Mouse (Mus musculus) small intestine, adult 2 months (tissue): Measurements from ENCODE around the gene Lrrc9. TPM values are rescaled to one million over a fixed set of nuclear protein-coding genes. Genes with fewer than 3 reads are reported as not detected.
A peak's percentile ranks its signal among the peaks of the same experiment; 100 is the strongest.

ENCODE experiments used
- H3K27ac ChIP-seq: fragments of 200-500 bp; 2 replicates; pipeline ENCODE4 v1.5.1; 2012; ENCODE audit warnings: low read depth, low read length, control low read depth, inconsistent platforms; ENCODE audit not compliant: insufficient read depth
- H3K27me3 ChIP-seq: fragments of 200-500 bp; 2 replicates; pipeline ENCODE4 v1.6.1; 2012; ENCODE audit warnings: mild to moderate bottlenecking, moderate library complexity, low read length, inconsistent platforms; ENCODE audit not compliant: control insufficient read depth, insufficient read depth
- H3K36me3 ChIP-seq: fragments of 200-500 bp; 2 replicates; pipeline ENCODE4 v1.6.1; 2012; ENCODE audit warnings: mild to moderate bottlenecking, low read length, control low read depth, inconsistent platforms; ENCODE audit not compliant: control insufficient read depth, insufficient read depth
- H3K4me1 ChIP-seq: fragments of 200-500 bp; 2 replicates; pipeline ENCODE4 v1.6.1; 2012; ENCODE audit warnings: low read length, inconsistent platforms, mixed read lengths; ENCODE audit not compliant: control insufficient read depth, insufficient read depth, insufficient read length
- H3K4me3 ChIP-seq: fragments of 200-500 bp; 2 replicates; pipeline ENCODE4 v1.5.1; 2012; ENCODE audit warnings: low read depth, mild to moderate bottlenecking, control low read depth, inconsistent platforms, low read length, moderate library complexity
- CTCF ChIP-seq: fragments of 200-500 bp; IDR thresholded peaks from 2 replicates; pipeline ENCODE4 v1.5.1; 2012; ENCODE audit warnings: low read depth, mild to moderate bottlenecking, control low read depth, inconsistent platforms, low read length, moderate library complexity, mixed read lengths; ENCODE audit not compliant: insufficient replicate concordance, insufficient read length; ENCODE audit errors: extremely low read depth
- POLR2A ChIP-seq: fragments of 200-500 bp; IDR thresholded peaks from 2 replicates; pipeline ENCODE4 v1.6.1; 2012; ENCODE audit warnings: low read depth, mild to moderate bottlenecking, control low read depth, inconsistent platforms, low read length, moderate library complexity
- WGBS: fragments of 180-500 bp; shearing (Covaris S2); methylation state at CpG from one replicate; pipeline ENCODE4 v1.1.7; 2018; 5-methylcytosine and 5-hydroxymethylcytosine counted together
- polyA plus RNA-seq: library from polyadenylated mRNA; depleted of rRNA; stranded (reverse); fragments of >200 nt; gene quantifications from 2 replicates; pipeline ENCODE4 v1.2.3, GENCODE M21; 2012

Lrrc9 gene
- polyA plus RNA-seq, 1 experiment: 0.09 TPM

GRCm38 (mm10) chr12:72509606-72510005 is 67.9 kb downstream of the Lrrc9 start:
- H3K27ac ChIP-seq: no peak overlapping the region
- no peaks in the 10 kb centered on the region for H3K36me3 ChIP-seq
- H3K4me1 ChIP-seq: no peaks in the 10 kb centered on the region
- no peak for TF ChIP-seq POLR2A
- TF ChIP-seq CTCF: no peak
- H3K27me3 ChIP-seq: no peaks in the 10 kb centered on the region
- WGBS: 85% methylated on average over 7 of the region's 7 CpGs
- no peak overlapping the region for H3K4me3 ChIP-seq

GRCm38 (mm10) chr12:72515446-72515845 is 73.8 kb downstream of the Lrrc9 start:
- Histone ChIP-seq H3K36me3 (no peaks in the 10 kb centered on the region), H3K4me3 (no peak overlapping the region), H3K27me3 (no peaks in the 10 kb centered on the region), H3K4me1 (no peaks in the 10 kb centered on the region), H3K27ac (no peak overlapping the region)
- 55% methylated on average over 3 of the region's 3 CpGs for WGBS
- no peak for TF ChIP-seq CTCF
- no peak for TF ChIP-seq POLR2A

DNA sequence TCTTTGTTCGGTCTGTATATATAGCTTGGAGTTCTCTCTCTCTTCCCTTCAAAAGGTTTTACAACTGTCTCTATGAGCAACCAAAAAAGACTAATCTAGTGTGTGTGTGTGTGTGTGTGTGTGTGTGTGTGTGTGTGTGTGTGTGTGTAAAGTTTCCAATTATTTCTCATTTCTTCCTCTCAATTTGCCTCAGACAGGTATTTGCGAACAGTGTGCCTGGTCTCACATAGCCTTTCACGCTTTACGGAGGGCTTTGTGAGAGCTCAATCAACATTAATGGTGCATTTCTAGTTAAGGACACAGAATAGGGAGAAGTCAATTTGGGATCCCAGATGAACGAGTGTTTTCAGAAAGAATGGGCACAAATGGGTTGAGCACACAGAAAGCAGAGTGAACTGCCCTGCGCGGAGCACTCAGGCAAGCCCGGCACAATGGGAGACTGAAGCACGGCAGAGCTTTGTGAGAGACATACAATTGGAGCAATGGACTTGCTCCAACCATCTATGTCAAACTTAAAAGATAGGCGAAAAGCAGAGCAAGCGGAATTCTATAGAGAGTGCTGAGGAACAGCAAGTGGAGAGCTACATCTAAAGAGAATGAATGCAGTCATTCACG is 76.6 kb downstream of the Lrrc9 start:
- H3K27ac ChIP-seq: no peak overlapping the region
- H3K4me3 ChIP-seq: no peak overlapping the region
- TF ChIP-seq CTCF (no peak), POLR2A (no peak)
- no peaks in the 10 kb centered on the region for H3K4me1 ChIP-seq
- no peaks in the 10 kb centered on the region for H3K36me3 ChIP-seq
- WGBS: 88% methylated on average over 12 of the region's 12 CpGs
- no peaks in the 10 kb centered on the region for H3K27me3 ChIP-seq

- H3K27ac ChIP-seq: no peak overlapping the region
- H3K4me1 ChIP-seq: no peaks in the 10 kb centered on the region
- TF ChIP-seq POLR2A (no peak), CTCF (no peak)
- no peak overlapping the region for H3K4me3 ChIP-seq
- H3K36me3 ChIP-seq: no peaks in the 10 kb centered on the region
- 67% methylated on average over 9 of the region's 9 CpGs for WGBS
- H3K27me3 ChIP-seq: no peaks in the 10 kb centered on the region
Measured at GRCm38 (mm10) chr12:72519352-72519751, 77.7 kb downstream of the Lrrc9 start.

DNA sequence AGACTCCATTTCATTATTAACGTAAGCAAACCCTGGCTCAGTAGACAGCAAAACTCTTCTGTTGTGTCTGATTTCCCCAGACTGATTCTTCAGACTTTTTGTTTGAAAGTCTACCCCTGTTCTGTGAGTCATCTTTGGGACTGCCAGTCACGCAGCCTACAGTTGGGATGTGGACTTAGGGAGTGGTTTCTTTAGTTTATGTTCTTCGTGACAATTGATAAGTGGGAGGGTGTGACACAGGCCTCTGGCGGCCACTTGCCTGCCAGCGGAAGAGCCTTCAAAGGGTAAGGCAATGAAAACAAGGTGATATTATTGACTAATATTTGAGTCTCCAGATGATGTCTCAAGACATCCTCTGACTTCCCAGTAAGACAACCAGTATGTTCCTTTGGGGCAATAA is 78.2 kb downstream of the Lrrc9 start:
- WGBS: 39% methylated on average over 5 of the region's 5 CpGs
- Histone ChIP-seq H3K36me3 (no peaks in the 10 kb centered on the region), H3K4me3 (no peak overlapping the region), H3K27me3 (no peaks in the 10 kb centered on the region), H3K27ac (no peak overlapping the region), H3K4me1 (no peaks in the 10 kb centered on the region)
- TF ChIP-seq POLR2A: no peak

GRCm38 (mm10) chr12:72520645-72521044 is 79.0 kb downstream of the Lrrc9 start:
- Histone ChIP-seq H3K27ac (no peak overlapping the region), H3K4me3 (no peak overlapping the region), H3K27me3 (no peaks in the 10 kb centered on the region), H3K36me3 (no peaks in the 10 kb centered on the region), H3K4me1 (no peaks in the 10 kb centered on the region)
- 0% methylated on average over 2 of the region's 2 CpGs for WGBS
- TF ChIP-seq POLR2A (no peak), CTCF (peak; percentile 39; the same call in 1 of the 2 replicates)

DNA sequence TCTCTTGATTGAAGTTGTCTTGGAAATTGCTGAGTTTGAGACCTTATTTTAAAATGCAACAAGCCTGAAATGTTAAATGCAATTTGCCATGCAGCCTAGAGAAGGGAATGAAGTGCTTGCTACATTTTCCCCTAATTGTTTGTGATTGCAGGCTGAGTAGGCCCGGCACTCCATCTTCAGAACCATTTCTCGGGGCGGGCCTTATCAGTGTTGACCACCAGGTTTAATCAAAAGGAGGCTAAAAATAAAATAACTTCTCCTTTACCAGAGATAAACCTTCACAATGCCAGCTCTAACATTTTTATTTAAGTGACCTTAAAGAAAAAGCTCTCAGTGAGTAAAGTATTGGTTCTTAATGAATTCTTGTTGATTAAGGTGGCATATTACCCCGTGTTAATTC is 83.9 kb downstream of the Lrrc9 start:
- Histone ChIP-seq H3K4me1 (no peaks in the 10 kb centered on the region), H3K4me3 (no peak overlapping the region), H3K27me3 (no peaks in the 10 kb centered on the region), H3K27ac (no peak overlapping the region), H3K36me3 (no peaks in the 10 kb centered on the region)
- 62% methylated on average over 4 of the region's 4 CpGs for WGBS
- no peak for TF ChIP-seq POLR2A
- TF ChIP-seq CTCF: no peak

DNA sequence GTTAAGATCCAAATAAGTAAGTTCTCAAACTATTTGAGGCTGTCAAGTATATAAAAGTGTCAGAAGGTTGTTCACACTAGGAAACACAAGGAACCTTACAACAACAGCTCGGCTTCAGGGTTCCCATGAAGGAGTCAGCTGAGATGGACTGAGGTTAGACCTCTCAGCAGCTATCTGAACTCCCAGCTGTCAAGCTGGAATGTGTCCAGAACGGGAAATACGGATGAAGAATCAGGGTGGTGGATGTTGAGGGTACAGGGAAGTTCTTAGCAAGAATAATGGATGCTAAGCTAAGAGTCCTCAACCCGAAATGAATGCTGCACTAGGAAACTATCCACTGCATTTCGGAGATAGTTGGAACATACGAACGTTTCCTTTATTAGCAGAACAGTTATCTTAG is 90.6 kb downstream of the Lrrc9 start:
- 75% methylated on average over 7 of the region's 7 CpGs for WGBS
- Histone ChIP-seq H3K4me3 (no peak overlapping the region), H3K27ac (no peak overlapping the region), H3K27me3 (no peaks in the 10 kb centered on the region), H3K36me3 (no peaks in the 10 kb centered on the region), H3K4me1 (no peaks in the 10 kb centered on the region)
- TF ChIP-seq CTCF: no peak
- no peak for TF ChIP-seq POLR2A
